Mouse (Mus musculus) left cerebral cortex, postnatal 10 days (tissue): ENCODE data around the gene Gabrr1. TPM values are rescaled to one million over a fixed set of nuclear protein-coding genes. Genes with fewer than 3 reads are reported as not detected.

Experiments used
- DNase-seq, 2 experiments: peaks; one replicate each; pipeline ENCODE4 v3.0.0; 2021 to 2022; ENCODE audit warnings: low spot score in 2 of 2, mixed read lengths in 1 of 2; ENCODE audit errors: extremely low spot score in 1 of 2
- intact Hi-C: fragments of 180-260 bp; cut with DNase I; formaldehyde crosslinking; loops from one replicate; pipeline ENCODE4 v1.15.1; 2025
- total RNA-seq, 2 experiments: library from RNA; stranded (reverse); gene quantifications; 2 replicates each; pipeline ENCODE4 v1.2.3; 2021

Gene Gabrr1
- total RNA-seq, 2 experiments from 2014 or later = 0.19 to 0.20 TPM

GRCm38 (mm10) chr4:33198117-33198516 is 65.8 kb downstream of the Gabrr1 start:
- intact Hi-C loops = no loop called here
- DNase-seq = no peak

- intact Hi-C loops = no loop called here
- DNase-seq = peak in 1 of 2 experiments; percentile 35
Measured at GRCm38 (mm10) chr4:33204682-33205081, 72.4 kb downstream of the Gabrr1 start.

GRCm38 (mm10) chr4:33207551-33207950 is 75.2 kb downstream of the Gabrr1 start:
- intact Hi-C loops = no loop called here
- DNase-seq = no peak

- DNase-seq = peak in 1 of 2 experiments; percentile 61
- intact Hi-C loops = no loop called here
Measured at GRCm38 (mm10) chr4:33208881-33209841, 76.8 kb downstream of the Gabrr1 start, which contains the start of gene Srsf12. Srsf12 (plus strand) TSS chr4:33208991.

Other genes starting within 250 kb of the Gabrr1 start
- gene Ankrd6, start 181.7 kb upstream of the Gabrr1 start, total RNA-seq = 10 to 100 TPM; 23.1 to 25.3 TPM
- gene Rragd, start 149.5 kb upstream of the Gabrr1 start, total RNA-seq = 10 to 100 TPM; 67.1 to 80.1 TPM
- gene Ube2j1, start 101.1 kb upstream of the Gabrr1 start, total RNA-seq = 100 to 1,000 TPM; 124 to 126 TPM
- gene Gabrr2, start 69.5 kb upstream of the Gabrr1 start, total RNA-seq = not detected
- gene Pm20d2, start 57.2 kb downstream of the Gabrr1 start, total RNA-seq = 1 to 10 TPM; 6.6 to 8.1 TPM
- gene Srsf12, start 76.5 kb downstream of the Gabrr1 start, total RNA-seq = 10 to 100 TPM; 38.6 to 41.6 TPM
- gene Pnrc1, start 157.6 kb downstream of the Gabrr1 start, total RNA-seq = 100 to 1,000 TPM in 1 of 2 experiments, 10 to 100 TPM in 1; 99.2 to 103 TPM
- 10 to 100 TPM; 17.6 to 19.8 TPM for gene Rngtt, start 177.8 kb downstream of the Gabrr1 start, total RNA-seq